Mouse (Mus musculus) layer of hippocampus, postnatal 36 days (tissue): ENCODE data around the gene Slc43a2. TPM values are rescaled to one million over a fixed set of nuclear protein-coding genes. Genes with fewer than 3 reads are reported as not detected.

Experiments used
- DNase-seq, 2 experiments: peaks; one replicate each; pipeline ENCODE4 v3.0.0; 2022
- microRNA-seq, 2 experiments: library from miRNA; unstranded; fragments of <30 nt; microRNA quantifications; one replicate each; pipeline ENCODE4 v1.2.0; 2021
- total RNA-seq, 2 experiments: library from RNA; stranded (reverse); gene quantifications; 2 replicates each; pipeline ENCODE4 v1.2.3; 2021

Gene Slc43a2
- total RNA-seq, 2 experiments from 2014 or later = 50.7 to 51.3 TPM

GRCm38 (mm10) chr11:75610021-75610420 is 78.5 kb downstream of the Slc43a2 start:
- no peak for DNase-seq

- no peak for DNase-seq
Measured at GRCm38 (mm10) chr11:75614769-75615168, 83.3 kb downstream of the Slc43a2 start.

- no peak for DNase-seq
Measured at GRCm38 (mm10) chr11:75615556-75615955, 84.1 kb downstream of the Slc43a2 start.

GRCm38 (mm10) chr11:75619133-75619532 is 87.6 kb downstream of the Slc43a2 start:
- no peak for DNase-seq

GRCm38 (mm10) chr11:75620136-75620780 is 88.8 kb downstream of the Slc43a2 start:
- DNase-seq = no peak

GRCm38 (mm10) chr11:75621426-75621825 is 89.9 kb downstream of the Slc43a2 start:
- DNase-seq = no peak

GRCm38 (mm10) chr11:75622588-75623329 is 91.3 kb downstream of the Slc43a2 start:
- no peak for DNase-seq

- DNase-seq = no peak
Measured at GRCm38 (mm10) chr11:75624102-75624554, 92.6 kb downstream of the Slc43a2 start.

GRCm38 (mm10) chr11:75625820-75626219 is 94.3 kb downstream of the Slc43a2 start:
- DNase-seq = peak; percentile 42 to 53

Small RNAs within 50 kb of the gene (microRNA-seq; reads per million reads assigned to microRNA genes)
- gene Mir3971 = 0 reads per million in 2 experiments

Other genes with a start within 250 kb of the Slc43a2 start
- 10 to 100 TPM; 58.5 to 60.8 TPM for gene Rpa1, start 183.4 kb upstream of the Slc43a2 start, total RNA-seq
- 10 to 100 TPM; 12.8 to 14.4 TPM for gene Smyd4, start 183.3 kb upstream of the Slc43a2 start, total RNA-seq
- gene Serpinf1, start 109.0 kb upstream of the Slc43a2 start, total RNA-seq = 10 to 100 TPM; 12.5 to 17.0 TPM
- under 1 TPM; 0.40 to 0.50 TPM for gene Serpinf2, start 92.1 kb upstream of the Slc43a2 start, total RNA-seq
- 10 to 100 TPM; 20.6 to 22.6 TPM for gene Wdr81, start 77.0 kb upstream of the Slc43a2 start, total RNA-seq
- gene Tlcd2, start 70.0 kb upstream of the Slc43a2 start, total RNA-seq = under 1 TPM; 0.40 to 0.85 TPM
- gene Prpf8, start 44.9 kb upstream of the Slc43a2 start, total RNA-seq = 100 to 1,000 TPM; 126 to 130 TPM
- 1 to 10 TPM in 1 of 2 experiments, under 1 TPM in 1; 0.90 to 1.3 TPM for gene Rilp, start 21.6 kb upstream of the Slc43a2 start, total RNA-seq
- 1 to 10 TPM; 1.1 TPM for gene Scarf1, start 18.2 kb upstream of the Slc43a2 start, total RNA-seq
- 100 to 1,000 TPM; 283 to 291 TPM for gene Pitpna, start 56.4 kb downstream of the Slc43a2 start, total RNA-seq
- gene Inpp5k, start 99.3 kb downstream of the Slc43a2 start, total RNA-seq = 10 to 100 TPM; 46.3 to 47.0 TPM
- gene Myo1c, start 118.8 kb downstream of the Slc43a2 start, total RNA-seq = 10 to 100 TPM; 13.4 to 17.1 TPM
- 100 to 1,000 TPM; 129 to 137 TPM for gene Crk, start 147.6 kb downstream of the Slc43a2 start, total RNA-seq
- gene Ywhae, start 201.2 kb downstream of the Slc43a2 start, total RNA-seq = 1,000 to 10,000 TPM; 1,159 to 1,269 TPM